Mouse (Mus musculus): Measurements from ENCODE around the gene Bmp5.

The Bmp5 gene

DNA sequence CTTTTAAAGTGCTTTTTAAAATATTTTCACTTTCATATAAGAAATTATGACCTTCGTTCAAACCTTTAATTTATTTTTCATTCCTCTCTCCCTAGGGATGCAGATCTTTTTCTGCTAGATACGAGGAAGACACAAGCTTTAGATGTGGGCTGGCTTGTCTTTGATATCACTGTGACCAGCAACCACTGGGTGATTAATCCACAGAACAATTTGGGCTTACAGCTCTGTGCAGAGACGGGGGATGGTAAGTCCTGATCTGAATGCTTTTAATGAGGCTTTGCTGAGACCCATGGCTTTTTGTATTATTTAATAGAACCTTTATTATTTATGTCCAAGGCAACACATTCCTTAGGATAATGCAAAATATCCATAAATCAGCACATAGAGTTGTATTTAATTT, 64.3 kb downstream of the Bmp5 start:
- DNase-seq (ENCODE audit: low spot score in 2 of 2), result no peak

GRCm38 (mm10) chr9:75840841-75841240, 65.7 kb downstream of the Bmp5 start:
- no peak for DNase-seq (ENCODE audit: low spot score in 2 of 2)

GRCm38 (mm10) chr9:75846010-75846409, 70.8 kb downstream of the Bmp5 start:
- DNase-seq (ENCODE audit: low spot score in 2 of 2), result no peak

DNA sequence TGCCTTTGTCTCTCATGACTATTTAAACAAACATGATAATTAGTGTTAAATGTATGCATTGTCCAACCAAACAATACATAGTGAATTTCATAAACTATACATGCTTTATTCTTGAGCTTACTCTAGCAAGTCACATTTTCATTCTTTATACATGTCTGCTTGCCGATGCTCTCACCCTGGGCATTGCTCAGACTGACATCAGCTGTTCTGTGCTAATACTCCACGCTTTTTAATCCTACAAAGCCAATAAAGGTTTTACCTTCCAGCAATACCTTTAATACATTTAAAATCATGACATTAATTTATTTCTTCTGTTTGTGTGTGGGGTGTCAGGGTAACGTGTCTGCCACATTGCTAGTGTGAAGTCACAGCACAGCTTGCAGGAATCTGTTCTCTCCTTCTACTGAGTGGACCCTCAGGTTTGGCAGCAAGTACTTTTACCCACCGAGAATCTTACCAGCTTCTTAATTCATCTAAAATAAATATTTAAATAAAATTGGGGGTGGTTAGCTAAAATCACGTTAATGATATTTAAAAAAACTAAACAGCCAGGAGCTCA, 75.6 kb downstream of the Bmp5 start:
- no peak for DNase-seq (ENCODE audit: low spot score in 2 of 2)

GRCm38 (mm10) chr9:75858161-75858560, 83.0 kb downstream of the Bmp5 start:
- DNase-seq (ENCODE audit: low spot score in 2 of 2), result peak in 1 of 2 experiments; percentile 4

- DNase-seq (ENCODE audit: low spot score in 2 of 2), result no peak
Measured at GRCm38 (mm10) chr9:75858939-75859338, 83.8 kb downstream of the Bmp5 start.

DNA sequence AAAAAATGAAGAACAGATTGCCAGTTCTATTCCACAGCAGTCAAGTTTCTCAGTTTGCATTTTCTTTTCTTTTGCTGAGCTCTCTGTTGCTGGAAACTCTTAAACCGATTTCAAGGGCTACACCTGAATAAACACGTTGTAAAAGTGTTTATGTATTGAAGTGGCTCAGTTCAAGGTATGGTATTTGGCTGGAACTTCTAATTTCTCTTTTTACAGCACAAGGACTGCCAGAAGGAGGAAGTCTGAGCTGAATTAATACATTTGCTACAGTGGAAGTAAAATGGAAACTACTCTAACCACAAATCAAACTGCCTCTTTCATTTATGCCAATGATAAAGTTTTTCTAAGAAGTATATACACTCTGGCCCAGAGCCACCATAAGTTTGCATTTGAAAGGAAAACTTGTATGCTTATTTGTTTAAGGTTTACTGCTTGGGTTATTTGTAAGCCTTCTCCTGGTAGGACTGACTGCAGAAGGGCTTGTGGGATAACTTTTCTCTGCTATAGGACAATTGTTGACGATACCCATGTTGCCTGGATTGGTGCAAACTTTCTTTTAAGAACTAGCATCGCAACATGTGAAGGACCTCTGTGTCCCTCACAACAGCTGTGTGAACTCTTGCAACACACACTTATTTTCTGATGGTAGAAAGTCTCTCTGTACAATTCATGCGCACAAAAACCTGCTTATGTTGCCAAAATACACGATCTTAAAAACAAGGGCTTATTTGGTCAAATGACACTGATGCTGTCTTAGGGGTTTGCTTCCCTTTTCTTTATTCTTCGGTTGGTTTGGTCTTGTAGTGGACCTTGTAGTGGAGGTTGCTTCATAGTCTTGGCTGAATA, 95.4 kb downstream of the Bmp5 start:
- DNase-seq (ENCODE audit: low spot score in 2 of 2), result no peak

DNA sequence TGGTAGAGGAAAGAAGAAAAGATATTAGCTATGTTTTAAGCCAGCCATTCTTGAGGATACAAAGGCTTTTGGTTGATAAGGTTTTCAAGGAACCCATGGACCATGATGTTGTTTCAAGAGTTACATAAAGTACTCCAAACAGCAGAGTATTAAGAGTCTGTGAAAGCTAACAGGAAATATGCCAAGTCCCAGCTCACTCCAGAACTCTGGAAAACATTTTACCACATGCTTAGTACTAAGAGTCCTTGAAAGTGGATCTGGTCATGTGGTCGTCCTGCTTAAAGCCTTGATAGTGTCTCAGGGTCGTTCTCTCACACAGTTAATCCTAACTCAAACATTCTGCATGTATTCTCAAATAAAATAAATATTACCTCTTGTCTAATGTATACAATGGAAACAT, 101.2 kb downstream of the Bmp5 start:
- DNase-seq (ENCODE audit: low spot score in 2 of 2), result peak; percentile 13 to 42

- no peak for DNase-seq (ENCODE audit: low spot score in 2 of 2)
Measured at GRCm38 (mm10) chr9:75883481-75884190, 108.5 kb downstream of the Bmp5 start.

GRCm38 (mm10) chr9:75886801-75887544, 111.8 kb downstream of the Bmp5 start:
- DNase-seq (ENCODE audit: low spot score in 2 of 2), result no peak

DNA sequence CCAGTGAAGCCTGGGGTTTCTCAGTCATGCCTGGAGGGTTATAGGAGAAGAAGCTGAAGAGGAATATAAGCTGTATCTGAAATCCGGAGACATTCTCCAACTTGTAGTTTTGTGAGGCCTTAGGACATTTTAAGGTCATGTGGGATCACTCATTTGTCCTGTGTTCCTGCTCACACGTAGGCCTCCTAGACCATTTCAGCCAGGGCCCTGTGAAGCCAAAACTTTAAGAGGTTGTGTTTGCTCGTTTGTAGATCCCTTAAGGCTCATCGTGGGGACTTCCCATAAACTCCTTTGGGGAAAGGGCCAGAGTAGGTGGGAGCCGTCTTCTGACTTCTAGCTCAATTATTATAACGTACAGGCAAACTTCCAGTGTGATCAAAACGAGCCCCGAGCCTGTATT, 121.8 kb downstream of the Bmp5 start:
- no peak for DNase-seq (ENCODE audit: low spot score in 2 of 2)

DNA sequence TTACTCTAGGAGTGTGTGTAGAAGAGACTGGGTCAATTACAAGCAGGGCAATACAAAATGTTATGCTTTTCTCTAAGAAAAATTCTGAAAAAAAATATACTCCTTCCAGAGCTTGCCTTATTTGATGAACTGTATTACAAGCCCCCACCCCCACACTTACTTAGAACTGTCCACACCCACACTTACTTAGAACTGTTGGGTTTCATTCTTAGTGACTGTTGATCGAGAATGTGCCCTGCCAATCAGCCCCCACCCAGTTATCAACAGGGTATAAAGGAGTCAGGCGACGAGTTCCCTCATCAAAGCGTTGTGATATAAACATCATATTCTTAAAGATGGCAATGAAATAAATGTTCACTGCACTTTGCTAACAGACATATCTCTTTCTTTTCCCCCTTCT, 122.9 kb downstream of the Bmp5 start:
- DNase-seq (ENCODE audit: low spot score in 2 of 2), result no peak

- no peak for DNase-seq (ENCODE audit: low spot score in 2 of 2)
Measured at GRCm38 (mm10) chr9:75901219-75901618, 126.1 kb downstream of the Bmp5 start.

DNA sequence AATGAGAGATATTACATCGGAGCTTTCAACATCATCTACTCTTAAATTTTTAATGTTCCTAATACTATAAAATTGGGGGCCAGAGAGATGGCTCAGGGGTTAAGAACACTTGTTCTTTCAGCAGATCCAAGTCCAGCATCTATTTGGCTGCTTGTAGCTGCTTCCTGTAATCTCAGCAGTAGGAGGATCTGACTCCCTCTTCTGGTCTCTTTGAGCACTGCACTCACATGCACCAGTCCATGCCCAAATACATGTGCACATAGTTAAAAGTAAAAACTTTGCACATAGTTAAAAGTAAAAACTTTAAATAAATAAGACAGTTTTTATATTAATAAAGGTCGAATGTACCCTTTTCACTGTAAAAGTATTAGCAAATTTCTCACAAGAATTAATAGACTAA, 130.3 kb downstream of the Bmp5 start:
- no peak for DNase-seq (ENCODE audit: low spot score in 2 of 2)

DNA sequence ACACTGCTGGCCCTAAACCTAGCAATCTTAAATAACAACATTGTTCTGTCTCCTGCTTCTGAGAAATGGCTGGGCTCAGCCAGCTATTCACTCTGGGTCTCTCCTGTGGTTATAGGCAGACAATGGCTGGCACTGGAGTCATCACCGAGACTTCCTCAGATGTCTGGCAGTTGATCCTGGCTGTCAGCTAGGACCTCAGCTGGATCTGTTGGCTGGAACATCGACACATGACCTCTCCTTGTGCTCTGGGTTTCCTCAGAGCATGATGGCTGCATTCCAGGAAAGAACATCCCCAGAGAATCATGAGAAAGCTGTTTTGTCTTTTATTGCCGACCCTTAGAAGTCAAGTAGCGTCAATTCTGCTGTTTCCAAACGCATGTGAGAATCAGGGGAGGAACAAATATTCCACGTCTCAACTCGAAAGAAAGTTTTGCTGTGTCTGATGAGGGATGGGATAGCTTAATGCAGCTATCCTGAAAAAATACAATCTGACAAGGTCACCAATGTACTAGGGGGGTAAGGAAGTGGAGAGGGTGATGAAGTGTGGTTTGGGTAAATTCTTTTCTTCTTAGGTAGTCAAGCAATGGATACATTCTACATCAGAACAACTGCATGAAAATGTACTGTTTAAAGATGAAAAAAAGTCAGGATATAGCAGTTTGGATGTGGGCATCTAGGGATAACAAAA, 135.1 kb downstream of the Bmp5 start:
- DNase-seq (ENCODE audit: low spot score in 2 of 2), result peak; percentile 90 to 92

- no peak for DNase-seq (ENCODE audit: low spot score in 2 of 2)
Measured at GRCm38 (mm10) chr9:75911542-75911941, 136.4 kb downstream of the Bmp5 start.

GRCm38 (mm10) chr9:75916027-75916426, 140.9 kb downstream of the Bmp5 start:
- DNase-seq (ENCODE audit: low spot score in 2 of 2), result no peak

- DNase-seq (ENCODE audit: low spot score in 2 of 2), result peak; percentile 69 to 73
Measured at GRCm38 (mm10) chr9:75927196-75927880, 152.2 kb downstream of the Bmp5 start.

DNA sequence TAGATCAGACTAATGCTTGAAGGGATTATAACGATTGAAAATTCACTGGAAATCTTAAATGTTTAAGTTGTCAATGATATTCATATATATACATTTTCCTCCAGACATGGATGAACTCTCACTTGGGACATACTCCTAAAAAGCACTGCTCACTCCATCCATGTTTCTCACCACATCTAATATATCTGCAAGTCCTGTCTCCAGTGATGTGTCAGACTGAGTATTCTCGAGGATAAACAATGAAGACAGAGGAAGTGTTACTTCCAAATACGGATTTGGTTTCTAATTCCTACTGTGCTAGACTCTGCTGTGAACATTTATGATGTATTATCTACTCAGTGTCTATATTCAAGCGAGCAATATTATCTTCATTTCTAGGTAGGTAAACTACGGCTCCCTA, 152.9 kb downstream of the Bmp5 start:
- no peak for DNase-seq (ENCODE audit: low spot score in 2 of 2)

- no peak for DNase-seq (ENCODE audit: low spot score in 2 of 2)
Measured at GRCm38 (mm10) chr9:75944663-75945062, 169.5 kb downstream of the Bmp5 start.
